Mouse (Mus musculus): Measurements from ENCODE around the gene Slc6a18. TPM values are rescaled to one million over a fixed set of nuclear protein-coding genes. Genes with fewer than 3 reads are reported as not detected.

Slc6a18 gene
- total RNA-seq, 2 experiments from 2014 or later = not detected

- ATAC-seq (ENCODE audit: poor library complexity, severe bottlenecking) = no peak
Measured at GRCm38 (mm10) chr13:73687601-73688000, 9.8 kb upstream of the Slc6a18 start.

- ATAC-seq (ENCODE audit: poor library complexity, severe bottlenecking) = no peak
Measured at GRCm38 (mm10) chr13:73685502-73685901, 7.7 kb upstream of the Slc6a18 start.

GRCm38 (mm10) chr13:73684412-73684811 is 6.6 kb upstream of the Slc6a18 start:
- no peak for ATAC-seq (ENCODE audit: poor library complexity, severe bottlenecking)

GRCm38 (mm10) chr13:73683682-73684081 is 5.9 kb upstream of the Slc6a18 start:
- ATAC-seq (ENCODE audit: poor library complexity, severe bottlenecking) = peak; percentile 98

GRCm38 (mm10) chr13:73682226-73682625 is 4.4 kb upstream of the Slc6a18 start:
- no peak for ATAC-seq (ENCODE audit: poor library complexity, severe bottlenecking)

- ATAC-seq (ENCODE audit: poor library complexity, severe bottlenecking) = no peak
Measured at GRCm38 (mm10) chr13:73680394-73680793, 2.6 kb upstream of the Slc6a18 start.

GRCm38 (mm10) chr13:73679311-73679710 is 1.5 kb upstream of the Slc6a18 start:
- no peak for ATAC-seq (ENCODE audit: poor library complexity, severe bottlenecking)

GRCm38 (mm10) chr13:73675161-73675560 is 2.7 kb downstream of the Slc6a18 start:
- ATAC-seq (ENCODE audit: poor library complexity, severe bottlenecking) = no peak

GRCm38 (mm10) chr13:73660163-73660695 is 17.6 kb downstream of the Slc6a18 start:
- no peak for ATAC-seq (ENCODE audit: poor library complexity, severe bottlenecking)

- no peak for ATAC-seq (ENCODE audit: poor library complexity, severe bottlenecking)
Measured at GRCm38 (mm10) chr13:73658953-73659352, 18.9 kb downstream of the Slc6a18 start.

- ATAC-seq (ENCODE audit: poor library complexity, severe bottlenecking) = no peak
Measured at GRCm38 (mm10) chr13:73654976-73655375, 22.8 kb downstream of the Slc6a18 start.

GRCm38 (mm10) chr13:73653266-73653665 is 24.6 kb downstream of the Slc6a18 start:
- ATAC-seq (ENCODE audit: poor library complexity, severe bottlenecking) = no peak

- peak; percentile 81 for ATAC-seq (ENCODE audit: poor library complexity, severe bottlenecking)
Measured at GRCm38 (mm10) chr13:73646397-73647087, 31.3 kb downstream of the Slc6a18 start.

GRCm38 (mm10) chr13:73641296-73641695 is 36.5 kb downstream of the Slc6a18 start:
- no peak for ATAC-seq (ENCODE audit: poor library complexity, severe bottlenecking)

- no peak for ATAC-seq (ENCODE audit: poor library complexity, severe bottlenecking)
Measured at GRCm38 (mm10) chr13:73637826-73638225, 40.0 kb downstream of the Slc6a18 start.

GRCm38 (mm10) chr13:73631837-73632236 is 46.0 kb downstream of the Slc6a18 start:
- no peak for ATAC-seq (ENCODE audit: poor library complexity, severe bottlenecking)

GRCm38 (mm10) chr13:73628586-73629113 is 49.2 kb downstream of the Slc6a18 start:
- no peak for ATAC-seq (ENCODE audit: poor library complexity, severe bottlenecking)

- ATAC-seq (ENCODE audit: poor library complexity, severe bottlenecking) = peak; percentile 70
Measured at GRCm38 (mm10) chr13:73626745-73627549, 50.9 kb downstream of the Slc6a18 start, which contains the start of gene Tert. Tert (plus strand) TSS chr13:73626911.

- peak; percentile 13 for ATAC-seq (ENCODE audit: poor library complexity, severe bottlenecking)
Measured at GRCm38 (mm10) chr13:73626410-73626744, 51.4 kb downstream of the Slc6a18 start.

- no peak for ATAC-seq (ENCODE audit: poor library complexity, severe bottlenecking)
Measured at GRCm38 (mm10) chr13:73620637-73621036, 57.2 kb downstream of the Slc6a18 start.

GRCm38 (mm10) chr13:73618406-73618805 is 59.4 kb downstream of the Slc6a18 start:
- no peak for ATAC-seq (ENCODE audit: poor library complexity, severe bottlenecking)

Measured in megakaryocyte, adult 5-6 weeks (primary cell).